Mouse (Mus musculus): ENCODE results near the gene Gm4871. TPM values are rescaled to one million over a fixed set of nuclear protein-coding genes. Genes with fewer than 3 reads are reported as not detected.

Gm4871 gene
- 52.5 TPM for polyA plus RNA-seq (2014; fragmentation: Illumina TruSeq; extraction: RNeasy Lipid Tissue Mini Kit (QIAGEN cat#74804); ENCODE audit: low read depth, low replicate concordance)

DNA sequence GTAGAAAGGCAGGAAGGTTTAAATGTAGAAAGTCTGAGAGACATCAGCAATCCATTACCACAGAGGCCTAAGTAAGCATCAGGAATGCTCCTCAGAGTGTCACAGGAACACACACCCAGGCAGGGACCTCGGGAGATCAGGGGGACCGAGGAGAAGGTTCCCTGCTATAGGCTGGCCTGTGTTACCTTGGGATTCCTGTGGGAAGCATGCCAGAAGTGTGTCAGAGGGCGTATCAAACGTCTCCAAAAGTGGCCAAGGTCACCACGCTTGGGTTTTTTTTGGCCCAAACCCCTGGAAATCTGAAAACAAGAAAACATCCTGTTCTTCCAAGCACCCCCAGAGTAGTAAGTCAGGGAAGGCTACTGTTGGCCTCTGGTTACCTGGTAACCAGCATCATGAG lies at the start of gene Gm4871:
Gm4871 (minus strand) TSS at position 364 of the 400 bp plus-strand sequence.

DNA sequence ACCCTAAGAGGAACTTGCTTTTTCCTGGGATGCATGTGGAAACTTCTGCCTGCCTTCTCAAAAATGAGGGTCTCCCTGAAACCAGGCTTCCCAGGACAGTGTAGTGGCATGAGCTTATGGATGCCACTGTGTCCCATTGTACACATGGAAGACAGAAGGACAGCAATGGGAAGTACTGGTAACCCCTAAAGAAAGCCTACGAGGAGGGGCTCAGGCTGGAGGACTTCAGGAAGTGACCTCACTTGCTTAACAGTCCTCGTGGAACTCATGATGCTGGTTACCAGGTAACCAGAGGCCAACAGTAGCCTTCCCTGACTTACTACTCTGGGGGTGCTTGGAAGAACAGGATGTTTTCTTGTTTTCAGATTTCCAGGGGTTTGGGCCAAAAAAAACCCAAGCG lies 10.1 kb upstream of the Gm4871 start, which contains the start of gene 1700018F24Rik:
1700018F24Rik (plus strand) TSS at position 301 of the 400 bp plus-strand sequence.

Other genes starting within 250 kb of the Gm4871 start
- 26.5 TPM for gene Smurf1, start 66.9 kb downstream of the Gm4871 start, polyA plus RNA-seq (2014; fragmentation: Illumina TruSeq; extraction: RNeasy Lipid Tissue Mini Kit (QIAGEN cat#74804); ENCODE audit: low read depth, low replicate concordance)
- 98.7 TPM for gene 1700018F24Rik, start 10.2 kb upstream of the Gm4871 start, polyA plus RNA-seq (2014; fragmentation: Illumina TruSeq; extraction: RNeasy Lipid Tissue Mini Kit (QIAGEN cat#74804); ENCODE audit: low read depth, low replicate concordance)
- gene Arpc1a, start 51.1 kb upstream of the Gm4871 start, polyA plus RNA-seq (2014; fragmentation: Illumina TruSeq; extraction: RNeasy Lipid Tissue Mini Kit (QIAGEN cat#74804); ENCODE audit: low read depth, low replicate concordance), result 33.9 TPM
- gene Kpna7, start 51.3 kb upstream of the Gm4871 start, polyA plus RNA-seq (2014; fragmentation: Illumina TruSeq; extraction: RNeasy Lipid Tissue Mini Kit (QIAGEN cat#74804); ENCODE audit: low read depth, low replicate concordance), result 0.15 TPM
- 6.2 TPM for gene Arpc1b, start 81.5 kb upstream of the Gm4871 start, polyA plus RNA-seq (2014; fragmentation: Illumina TruSeq; extraction: RNeasy Lipid Tissue Mini Kit (QIAGEN cat#74804); ENCODE audit: low read depth, low replicate concordance)
- 46.0 TPM for gene Pdap1, start 107.5 kb upstream of the Gm4871 start, polyA plus RNA-seq (2014; fragmentation: Illumina TruSeq; extraction: RNeasy Lipid Tissue Mini Kit (QIAGEN cat#74804); ENCODE audit: low read depth, low replicate concordance)
- 259 TPM for gene Bud31, start 107.6 kb upstream of the Gm4871 start, polyA plus RNA-seq (2014; fragmentation: Illumina TruSeq; extraction: RNeasy Lipid Tissue Mini Kit (QIAGEN cat#74804); ENCODE audit: low read depth, low replicate concordance)
- 1.6 TPM for gene Ptcd1, start 134.4 kb upstream of the Gm4871 start, polyA plus RNA-seq (2014; fragmentation: Illumina TruSeq; extraction: RNeasy Lipid Tissue Mini Kit (QIAGEN cat#74804); ENCODE audit: low read depth, low replicate concordance)
- 3.9 TPM for gene Cpsf4, start 134.5 kb upstream of the Gm4871 start, polyA plus RNA-seq (2014; fragmentation: Illumina TruSeq; extraction: RNeasy Lipid Tissue Mini Kit (QIAGEN cat#74804); ENCODE audit: low read depth, low replicate concordance)
- gene Atp5j2, start 159.3 kb upstream of the Gm4871 start, polyA plus RNA-seq (2014; fragmentation: Illumina TruSeq; extraction: RNeasy Lipid Tissue Mini Kit (QIAGEN cat#74804); ENCODE audit: low read depth, low replicate concordance), result 12.5 TPM
- 2.4 TPM for gene Zkscan14, start 169.1 kb upstream of the Gm4871 start, polyA plus RNA-seq (2014; fragmentation: Illumina TruSeq; extraction: RNeasy Lipid Tissue Mini Kit (QIAGEN cat#74804); ENCODE audit: low read depth, low replicate concordance)
- 11.5 TPM for gene Zkscan5, start 171.8 kb upstream of the Gm4871 start, polyA plus RNA-seq (2014; fragmentation: Illumina TruSeq; extraction: RNeasy Lipid Tissue Mini Kit (QIAGEN cat#74804); ENCODE audit: low read depth, low replicate concordance)
- gene Zfp655, start 199.0 kb upstream of the Gm4871 start, polyA plus RNA-seq (2014; fragmentation: Illumina TruSeq; extraction: RNeasy Lipid Tissue Mini Kit (QIAGEN cat#74804); ENCODE audit: low read depth, low replicate concordance), result 31.9 TPM
- 0.11 TPM for gene Zscan25, start 247.7 kb upstream of the Gm4871 start, polyA plus RNA-seq (2014; fragmentation: Illumina TruSeq; extraction: RNeasy Lipid Tissue Mini Kit (QIAGEN cat#74804); ENCODE audit: low read depth, low replicate concordance)